Mouse (Mus musculus): ENCODE data around the gene Scgb1b11. TPM values are rescaled to one million over a fixed set of nuclear protein-coding genes. Genes with fewer than 3 reads are reported as not detected.
"Not testable (repeated sequence)": the region's sequence is repeated elsewhere in the genome, so short reads cannot be mapped to it uniquely, and the experiment has no call there.

The Scgb1b11 gene
- not detected in 2 replicates for polyA plus RNA-seq (2015; fragmentation: Nextera tagmentation; extraction: Ambion mirVana)

DNA sequence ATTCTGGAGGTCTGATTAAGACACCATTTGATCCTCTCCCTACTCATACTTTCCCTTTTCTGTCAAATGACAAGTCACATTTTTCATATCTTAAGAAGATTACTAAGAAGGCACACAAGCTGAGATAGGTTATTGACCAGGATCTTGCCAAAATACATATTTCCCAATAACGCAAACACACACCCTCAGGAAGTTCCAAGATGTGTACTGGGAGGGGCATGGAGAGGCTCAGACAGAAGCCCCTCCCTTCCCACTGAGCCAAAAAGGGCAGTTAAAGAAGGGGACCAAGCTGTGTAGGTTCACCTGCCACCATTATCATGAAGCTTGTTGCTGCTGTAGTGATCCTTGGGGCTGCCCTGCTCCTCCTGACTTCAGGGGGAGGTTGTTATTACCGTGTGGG is at the start of gene Scgb1b11:
Gene Scgb1b11 (plus strand): TSS at position 301 of the 400 bp plus-strand sequence.
- whole genome bisulfite sequencing, result no CpG with 5 or more reads among the region's 2 CpGs
- not testable (repeated sequence) for H3K27ac ChIP-seq (ENCODE audit: low read length); H3K4me1 ChIP-seq (ENCODE audit: insufficient read depth, low read length); H3K9me3 ChIP-seq (ENCODE audit: low read length); H3K4me2 ChIP-seq (replicated peaks; ENCODE audit: low read depth, low read length); H3K27me3 ChIP-seq (ENCODE audit: insufficient read depth, low read length); H3K36me3 ChIP-seq (ENCODE audit: insufficient read depth, low read length); ATAC-seq (ENCODE audit: low FRiP score, low TSS enrichment); H3K9ac ChIP-seq (replicated peaks; ENCODE audit: low read length); H3K4me3 ChIP-seq (ENCODE audit: low read length)

DNA sequence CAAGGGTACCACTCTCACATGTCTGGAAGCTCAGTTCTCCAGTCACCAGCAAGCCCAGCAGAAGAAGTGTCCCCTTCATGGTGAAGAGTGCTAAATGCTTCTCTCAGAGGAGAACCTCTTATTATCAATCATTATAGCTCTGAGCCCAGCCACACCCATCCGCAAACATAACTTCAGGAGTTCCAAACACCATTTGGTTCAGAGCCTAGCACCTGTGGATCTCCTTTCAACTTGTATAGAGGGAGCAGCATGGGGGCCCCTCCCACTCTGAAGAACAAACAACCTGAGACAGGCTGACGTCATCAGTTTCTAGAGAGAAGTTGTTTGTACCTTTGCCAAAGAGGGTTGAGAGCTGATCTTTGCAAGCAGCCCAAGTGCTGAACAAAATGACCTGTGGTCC is 11.6 kb upstream of the Scgb1b11 start, which contains the start of gene Scgb2b11:
Gene Scgb2b11 (minus strand): TSS at position 101 of the 400 bp plus-strand sequence.
- not testable (repeated sequence) for H3K4me3 ChIP-seq (ENCODE audit: low read length); H3K9me3 ChIP-seq (ENCODE audit: low read length); ATAC-seq (ENCODE audit: low FRiP score, low TSS enrichment); H3K36me3 ChIP-seq (ENCODE audit: insufficient read depth, low read length); H3K27ac ChIP-seq (ENCODE audit: low read length); H3K9ac ChIP-seq (replicated peaks; ENCODE audit: low read length); H3K4me1 ChIP-seq (ENCODE audit: insufficient read depth, low read length); H3K27me3 ChIP-seq (ENCODE audit: insufficient read depth, low read length); H3K4me2 ChIP-seq (replicated peaks; ENCODE audit: low read depth, low read length)
- 93% methylated on average over 2 of the region's 2 CpGs for WGBS

Other genes with a start within 250 kb of the Scgb1b11 start
- gene Scgb1b10, start 122.0 kb upstream of the Scgb1b11 start, polyA plus RNA-seq (2015; fragmentation: Nextera tagmentation; extraction: Ambion mirVana), result not detected in 2 replicates
- gene Scgb2b11, start 11.7 kb upstream of the Scgb1b11 start, polyA plus RNA-seq (2015; fragmentation: Nextera tagmentation; extraction: Ambion mirVana), result not detected in 2 replicates
- gene Scgb2b12, start 104.4 kb downstream of the Scgb1b11 start, polyA plus RNA-seq (2015; fragmentation: Nextera tagmentation; extraction: Ambion mirVana), result not detected in 2 replicates
- gene Scgb1b12, start 111.3 kb downstream of the Scgb1b11 start, polyA plus RNA-seq (2015; fragmentation: Nextera tagmentation; extraction: Ambion mirVana), result not detected in 2 replicates
- not detected in 2 replicates for gene Scgb1b29, start 218.7 kb downstream of the Scgb1b11 start, polyA plus RNA-seq (2015; fragmentation: Nextera tagmentation; extraction: Ambion mirVana)

All from kidney, embryonic 16.5 days (tissue).